25 mouse cellular contexts compared by ENCODE assay signal in genomic region chr9:65703926-65704595, GRCm38 (mm10).
"Had no signal": no experiment of that assay in that cellular context is flagged by ENCODE, and none has a peak within 500 bp of the region (broad histone marks: within the 10 kb centered on the region; RNA-seq: fewer than 3 reads in every experiment).

No protein-coding gene starts in this region.

- H3K4me1 ChIP-seq: intestine, embryonic 15.5 days; limb, embryonic 10.5 days; limb, embryonic 12.5 days; liver, embryonic 13.5 days; liver, embryonic 15.5 days had no signal

- H3K27ac ChIP-seq: gastrocnemius, adult 2 months; heart, embryonic 10.5 days; hindbrain, embryonic 14.5 days; intestine, embryonic 15.5 days; layer of hippocampus, adult 2 months; left cerebral cortex, adult 2 months; limb, embryonic 10.5 days; limb, embryonic 12.5 days; liver, embryonic 13.5 days; liver, embryonic 15.5 days had no signal

- DNase-seq: gastrocnemius, adult 2 months; gastrocnemius, postnatal 10 days; gastrocnemius, postnatal 25 days; heart, adult 18-20 months; heart, postnatal 10 days; heart, postnatal 36 days; kidney, adult 18-20 months; kidney, adult 8-10 months; kidney, postnatal 10 days; kidney, postnatal 25 days; kidney, postnatal 4 days; liver; liver, embryonic 13.5 days had no signal

- H3K9ac ChIP-seq: heart, embryonic 12.5 days; hindbrain, embryonic 14.5 days; intestine, embryonic 15.5 days; limb, embryonic 12.5 days; liver, embryonic 13.5 days; liver, embryonic 15.5 days had no signal

- H3K4me3 ChIP-seq: gastrocnemius, adult 2 months; heart, embryonic 10.5 days; heart, embryonic 12.5 days; intestine, embryonic 15.5 days; layer of hippocampus, adult 2 months; left cerebral cortex, adult 2 months; limb, embryonic 10.5 days; limb, embryonic 12.5 days; liver, embryonic 13.5 days; liver, embryonic 15.5 days had no signal

- H3K9me3 ChIP-seq: heart, embryonic 10.5 days; heart, embryonic 12.5 days; intestine, embryonic 15.5 days; limb, embryonic 10.5 days; limb, embryonic 12.5 days; liver, embryonic 13.5 days; liver, embryonic 15.5 days had no signal

- H3K4me2 ChIP-seq: heart, embryonic 12.5 days; hindbrain, embryonic 14.5 days; intestine, embryonic 15.5 days; limb, embryonic 12.5 days; liver, embryonic 11.5 days; liver, embryonic 13.5 days; liver, embryonic 15.5 days had no signal

- ATAC-seq: hindbrain, embryonic 16.5 days; inflammation-experienced regulatory T-cells, adult 6 months; intestine, embryonic 15.5 days had no signal

- H3K27me3 ChIP-seq: heart, embryonic 12.5 days; intestine, embryonic 15.5 days; limb, embryonic 12.5 days; liver, embryonic 13.5 days; liver, embryonic 15.5 days had no signal
